ENCODE assay signal across 30 mouse cellular contexts in genomic region chr9:71640361-71640927, GRCm38 (mm10). TPM values are rescaled to one million over a fixed set of nuclear protein-coding genes. Genes with fewer than 3 reads are reported as not detected.
A peak's percentile ranks its signal among the peaks of the same experiment; 100 is the strongest.
DNase-seq lines count a peak whose midpoint lies in the region; ATAC-seq lines count a peak whose summit lies in the region.
"Had no signal": no experiment of that assay in that cellular context is flagged by ENCODE, and none has a peak within 500 bp of the region (broad histone marks: within the 10 kb centered on the region; RNA-seq: fewer than 3 reads in every experiment).

No protein-coding gene starts in this region.

- H3K27ac ChIP-seq in heart, embryonic 11.5 days (ENCODE audit: low read depth, low read length): peak overlapping the region; percentile 38
- peak overlapping the region; percentile 76 for H3K27ac ChIP-seq in kidney, embryonic 16.5 days (ENCODE audit: low read length)
- H3K27ac ChIP-seq in forebrain, embryonic 13.5 days: no peak overlapping the region
- H3K27ac ChIP-seq: forebrain, embryonic 12.5 days; hindbrain, embryonic 12.5 days; hindbrain, postnatal 0 days; intestine, embryonic 15.5 days; limb, embryonic 13.5 days; midbrain, embryonic 12.5 days; neural tube, embryonic 12.5 days; stomach, postnatal 0 days had no signal

- H3K27me3 ChIP-seq in heart, embryonic 11.5 days (ENCODE audit: control insufficient read depth, insufficient read depth, low read length): no peaks in the 10 kb centered on the region
- H3K27me3 ChIP-seq in kidney, embryonic 16.5 days (ENCODE audit: insufficient read depth, low read length): no peaks in the 10 kb centered on the region
- H3K27me3 ChIP-seq in forebrain, embryonic 13.5 days: no peaks in the 10 kb centered on the region
- H3K27me3 ChIP-seq: forebrain, embryonic 12.5 days; hindbrain, embryonic 12.5 days; intestine, embryonic 15.5 days; limb, embryonic 13.5 days; midbrain, embryonic 12.5 days; neural tube, embryonic 12.5 days had no signal

- ATAC-seq in heart, embryonic 11.5 days (replicated peaks; ENCODE audit: insufficient number of reproducible peaks, low FRiP score, low TSS enrichment): no peak
- ATAC-seq in kidney, embryonic 16.5 days (ENCODE audit: low FRiP score, low TSS enrichment): no peak
- no peak for ATAC-seq in forebrain, embryonic 13.5 days
- ATAC-seq: hindbrain, postnatal 0 days; intestine, embryonic 15.5 days; liver, postnatal 0 days; lung, postnatal 0 days had no signal

- no peaks in the 10 kb centered on the region; the same call in 1 of the 2 replicates for H3K9me3 ChIP-seq in heart, embryonic 11.5 days (replicated peaks; ENCODE audit: control insufficient read depth, low read length)
- H3K9me3 ChIP-seq in kidney, embryonic 16.5 days (ENCODE audit: low read length): no peaks in the 10 kb centered on the region; the same call in 1 of the 2 replicates
- 0 out of 2 replicates have a peak, but pooled peaks cover 3% of the 10 kb centered on the region for H3K9me3 ChIP-seq in forebrain, embryonic 13.5 days (replicated peaks)
- H3K9me3 ChIP-seq: forebrain, embryonic 12.5 days; G1E; hindbrain, embryonic 12.5 days; intestine, embryonic 15.5 days; limb, embryonic 13.5 days; midbrain, embryonic 12.5 days; neural tube, embryonic 12.5 days had no signal

- no peak overlapping the region for H3K4me3 ChIP-seq in heart, embryonic 11.5 days (ENCODE audit: low read depth, low read length)
- no peak overlapping the region for H3K4me3 ChIP-seq in kidney, embryonic 16.5 days (ENCODE audit: low read length)
- no peak overlapping the region for H3K4me3 ChIP-seq in forebrain, embryonic 13.5 days
- H3K4me3 ChIP-seq: erythroblast, embryonic 14.5 days; forebrain, embryonic 12.5 days; hindbrain, embryonic 12.5 days; intestine, embryonic 15.5 days; limb, embryonic 13.5 days; megakaryocyte, embryonic 14.5 days; midbrain, embryonic 12.5 days; myocyte; neural tube, embryonic 12.5 days had no signal

- intact Hi-C loops in heart, postnatal 10 days (cut with DNase I): no loop called here

- WGBS in heart, embryonic 11.5 days (ENCODE audit: insufficient replicate concordance): 75% methylated on average over 4 of the region's 4 CpGs
- 70% methylated on average over 4 of the region's 4 CpGs for WGBS in kidney, embryonic 16.5 days
- 74% methylated on average over 4 of the region's 4 CpGs for WGBS in forebrain, embryonic 13.5 days

- no peak for DNase-seq in heart, postnatal 10 days
- peak; percentile 70 for DNase-seq in kidney, adult 11 months
- no peak for DNase-seq in kidney, postnatal 10 days
- peak; percentile 32 for DNase-seq in Muller cell, postnatal 12 days (ENCODE audit: inconsistent ontology term)
- DNase-seq: cerebellum, adult 18-20 months; cerebellum, postnatal 10 days; gastrocnemius, postnatal 14 days; heart, postnatal 14 days; liver, postnatal 0 days; lung, postnatal 4 days; right cerebral cortex, adult 18-20 months; thymus, postnatal 4 days had no signal

- H3K36me3 ChIP-seq in heart, embryonic 11.5 days (ENCODE audit: control insufficient read depth, insufficient read depth, low read length): peaks cover 30% of the 10 kb centered on the region
- H3K36me3 ChIP-seq in kidney, embryonic 16.5 days (ENCODE audit: insufficient read depth, low read length): peaks cover 9% of the 10 kb centered on the region
- no peaks in the 10 kb centered on the region for H3K36me3 ChIP-seq in forebrain, embryonic 13.5 days (ENCODE audit: poor library complexity, severe bottlenecking)
- H3K36me3 ChIP-seq: forebrain, embryonic 12.5 days; hindbrain, embryonic 12.5 days; intestine, embryonic 15.5 days; limb, embryonic 13.5 days; midbrain, embryonic 12.5 days; neural tube, embryonic 12.5 days had no signal

- no peak overlapping the region for H3K9ac ChIP-seq in heart, embryonic 11.5 days (ENCODE audit: low read depth, low read length)
- H3K9ac ChIP-seq in kidney, embryonic 16.5 days (replicated peaks; ENCODE audit: low read length): no peak overlapping the region
- no peak overlapping the region for H3K9ac ChIP-seq in forebrain, embryonic 13.5 days
- H3K9ac ChIP-seq: forebrain, embryonic 12.5 days; hindbrain, embryonic 12.5 days; intestine, embryonic 15.5 days; limb, embryonic 13.5 days; liver, postnatal 0 days; midbrain, embryonic 12.5 days; neural tube, embryonic 12.5 days had no signal

- peaks cover 9% of the 10 kb centered on the region for H3K4me1 ChIP-seq in heart, embryonic 11.5 days (ENCODE audit: control insufficient read depth, insufficient read depth, low read length)
- H3K4me1 ChIP-seq in kidney, embryonic 16.5 days (ENCODE audit: insufficient read depth, low read length): peaks cover 17% of the 10 kb centered on the region; the same call in 1 of the 2 replicates
- peaks cover 10% of the 10 kb centered on the region; the same call in 1 of the 2 replicates for H3K4me1 ChIP-seq in forebrain, embryonic 13.5 days
- H3K4me1 ChIP-seq: megakaryocyte, embryonic 14.5 days had no signal

- H3K4me2 ChIP-seq in heart, embryonic 11.5 days: no peak overlapping the region
- H3K4me2 ChIP-seq in kidney, embryonic 16.5 days (replicated peaks; ENCODE audit: low read depth, low read length): no peak overlapping the region
- no peak overlapping the region for H3K4me2 ChIP-seq in forebrain, embryonic 13.5 days
- H3K4me2 ChIP-seq: forebrain, embryonic 12.5 days; hindbrain, embryonic 12.5 days; intestine, embryonic 15.5 days; limb, embryonic 13.5 days; liver, embryonic 11.5 days; midbrain, embryonic 12.5 days; neural tube, embryonic 12.5 days had no signal

RNA-seq across cellular contexts. Expression of gene Myzap, which starts 48.3 kb away (rescaled TPM):
- 51.3 and 58.0 TPM in 2 replicates for polyA plus RNA-seq in heart, embryonic 11.5 days (2014; fragmentation: Nextera tagmentation; extraction: Ambion mirVana)
- total RNA-seq in heart, postnatal 10 days (2021): 100 to 1,000 TPM; 325 to 374 TPM
- polyA plus RNA-seq in kidney, embryonic 16.5 days (2015; fragmentation: Nextera tagmentation; extraction: Ambion mirVana): 17.3 and 19.0 TPM in 2 replicates
- polyA plus RNA-seq in forebrain, embryonic 13.5 days (2015; fragmentation: Nextera tagmentation; extraction: Ambion mirVana): 2.4 and 2.5 TPM in 2 replicates
- total RNA-seq: granulocyte monocyte progenitor cell, adult 5-6 weeks had no signal
- polyA plus RNA-seq: erythroblast, embryonic 14.5 days; G1E had no signal

Comparison
In these comparisons a context has a peak if more than half of its experiments do, and no peak if none do; other contexts are left out.
1. DNase-seq: peak in kidney, adult 11 months (single experiment) and Muller cell, postnatal 12 days (single experiment); none in heart, postnatal 10 days (0 of 2) and kidney, postnatal 10 days (single experiment).